Mouse (Mus musculus): Measurements from ENCODE around the gene Hoxa9. TPM values are rescaled to one million over a fixed set of nuclear protein-coding genes. Genes with fewer than 3 reads are reported as not detected.

The Hoxa9 gene
- 58.3 and 63.5 TPM in 2 replicates for polyA plus RNA-seq (2015; fragmentation: Nextera tagmentation; extraction: Ambion mirVana)

DNA sequence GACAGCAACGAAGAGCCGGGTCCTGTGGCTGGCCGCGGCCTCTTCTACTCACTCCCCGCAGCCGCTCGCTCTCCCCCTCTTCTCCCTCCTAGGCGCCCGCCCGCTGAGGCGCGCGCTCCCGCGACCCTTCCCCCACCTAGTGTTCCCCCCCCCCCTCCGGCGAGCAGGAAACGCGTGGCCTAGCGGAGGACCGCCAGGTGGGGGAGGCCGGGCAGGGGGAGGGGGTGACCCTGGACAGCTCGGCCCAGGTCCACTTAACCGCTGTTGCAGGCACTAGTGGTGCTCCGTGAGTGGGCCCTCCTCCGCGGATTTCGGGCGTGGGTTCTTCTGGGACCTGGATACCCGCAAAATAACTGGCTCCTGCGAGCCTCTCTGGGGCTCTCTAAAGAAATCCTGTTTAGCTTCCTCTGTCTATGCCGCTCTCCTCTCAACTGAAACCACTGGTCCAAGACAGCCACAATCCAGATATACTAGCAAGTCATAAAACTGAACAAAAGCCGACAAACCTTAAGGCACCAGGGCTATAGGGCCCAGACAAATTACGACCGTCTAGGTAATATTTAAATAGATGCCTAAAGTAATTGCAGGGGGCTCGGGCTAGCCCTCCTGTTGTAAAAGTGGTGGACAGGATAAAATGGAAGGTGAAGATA, at the start of gene Hoxa9:
Gene Hoxa9 (minus strand): TSS at position 574 of the 650 bp plus-strand sequence.
- peak within 1 kb of the TSS; percentile 100 for H3K9ac ChIP-seq

DNA sequence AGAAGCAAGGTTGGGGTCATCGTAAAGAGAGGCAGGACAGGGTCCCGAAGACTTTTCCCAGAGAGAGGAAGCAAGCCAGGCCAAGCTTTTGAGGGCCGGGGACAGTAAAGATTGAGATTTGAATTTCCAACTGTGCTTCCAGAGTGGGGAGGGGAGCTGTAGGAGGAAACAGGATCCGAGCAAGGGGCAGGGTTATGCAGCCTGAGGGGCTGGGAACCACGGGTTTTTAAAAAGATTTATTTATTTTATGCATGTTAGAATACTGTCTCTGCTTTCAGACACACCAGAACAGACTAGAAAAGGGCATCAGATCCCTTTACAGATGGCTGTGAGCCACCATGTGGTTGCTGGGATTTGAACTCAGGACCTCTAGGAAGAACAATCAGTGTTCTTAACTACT, 46.0 kb upstream of the Hoxa9 start:
- Histone ChIP-seq H3K9ac (no peak overlapping the region), H3K4me1 (peaks cover 50% of the 10 kb centered on the region), H3K27me3 (peaks cover 58% of the 10 kb centered on the region), H3K27ac (no peak overlapping the region), H3K36me3 (no peaks in the 10 kb centered on the region), H3K4me3 (no peak overlapping the region), H3K4me2 (replicated peaks) (0 out of 2 replicates have a peak overlapping the region, but pooled peaks have one; percentile 7), H3K9me3 (no peaks in the 10 kb centered on the region; the same call in 1 of the 2 replicates)
- 4% methylated on average over 5 of the region's 5 CpGs for WGBS
- ATAC-seq (ENCODE audit: low FRiP score, low read depth), result no peak

More for the DNA sequence above, at the start of gene Hoxa9:
- Histone ChIP-seq H3K4me1 (peaks cover 19% of the 10 kb centered on the region), H3K27me3 (no peaks in the 10 kb centered on the region), H3K9me3 (no peaks in the 10 kb centered on the region), H3K36me3 (peaks cover 31% of the 10 kb centered on the region), H3K4me2 (replicated peaks) (peak within 1 kb of the TSS; percentile 89), H3K27ac (peak within 1 kb of the TSS; percentile 100), H3K4me3 (peak within 1 kb of the TSS; percentile 95)
- ATAC-seq (ENCODE audit: low FRiP score, low read depth), result peak; percentile 25; the same call in 1 of the 2 replicates
- under 1% methylated on average over 24 of the region's 36 CpGs for WGBS

DNA sequence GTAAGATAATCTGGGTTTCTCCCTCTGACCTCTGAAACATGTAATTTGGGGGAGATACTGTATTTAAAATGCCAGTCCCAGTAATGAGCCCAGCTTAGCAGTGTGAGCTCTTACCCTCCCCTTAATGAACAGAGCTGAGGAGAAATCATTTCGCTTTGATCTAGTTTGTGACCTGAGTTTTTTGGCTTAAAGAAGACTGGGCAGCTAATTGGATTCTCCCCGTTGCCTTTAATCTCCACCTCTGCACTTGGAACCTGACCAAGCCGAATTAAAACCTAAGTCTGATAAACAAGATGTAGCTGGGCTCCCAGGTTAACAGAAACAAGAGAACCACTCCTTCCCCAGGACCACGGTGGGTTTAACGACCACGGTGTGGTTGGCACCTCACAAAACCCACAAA, 45.5 kb upstream of the Hoxa9 start:
- ATAC-seq (ENCODE audit: low FRiP score, low read depth), result no peak
- Histone ChIP-seq H3K9ac (0 out of 2 replicates have a peak overlapping the region, but pooled peaks have one; percentile 13), H3K4me3 (no peak overlapping the region), H3K36me3 (no peaks in the 10 kb centered on the region), H3K27me3 (peaks cover 63% of the 10 kb centered on the region), H3K4me1 (peaks cover 49% of the 10 kb centered on the region), H3K4me2 (replicated peaks) (0 out of 2 replicates have a peak overlapping the region, but pooled peaks have one; percentile 7), H3K9me3 (no peaks in the 10 kb centered on the region; the same call in 1 of the 2 replicates), H3K27ac (no peak overlapping the region)
- WGBS, result 4% methylated on average over 6 of the region's 6 CpGs

DNA sequence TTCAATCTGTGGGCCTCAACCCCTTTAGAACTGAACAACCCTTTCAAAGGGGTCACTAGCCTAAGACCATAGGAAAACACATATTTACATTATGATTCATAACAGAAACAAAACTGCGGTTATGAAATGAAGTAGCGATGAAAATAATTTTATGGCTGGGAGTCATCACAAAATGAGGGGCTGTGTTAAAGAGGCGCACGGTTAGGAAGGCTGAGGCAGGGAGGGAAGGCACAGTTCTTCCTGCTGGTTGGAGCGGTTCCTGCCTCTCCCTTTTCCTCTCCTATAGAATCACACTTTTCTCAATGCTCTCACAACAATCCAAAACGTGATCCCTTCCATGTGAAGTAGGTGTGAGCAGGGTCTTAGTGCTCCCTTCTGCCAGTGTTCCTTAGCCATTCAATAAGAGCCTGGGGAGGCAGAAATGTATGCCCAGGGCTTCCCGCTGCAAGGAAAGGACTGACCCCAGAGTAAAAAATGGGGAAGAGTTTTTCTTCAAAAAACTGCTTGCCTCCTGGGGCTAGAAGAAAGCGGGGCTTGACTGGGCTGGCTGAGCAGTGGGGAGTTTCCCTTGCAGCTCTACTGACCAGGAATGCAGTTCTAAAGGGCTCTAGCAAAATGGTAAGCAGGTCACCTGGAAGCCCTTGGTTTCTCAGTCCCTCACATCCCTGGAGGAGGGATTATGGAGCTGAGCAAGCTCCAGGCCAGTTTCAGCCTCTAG, 44.8 kb upstream of the Hoxa9 start:
- WGBS, result 22% methylated on average over 8 of the region's 8 CpGs
- Histone ChIP-seq H3K4me1 (peaks cover 50% of the 10 kb centered on the region), H3K27me3 (peaks cover 70% of the 10 kb centered on the region), H3K4me2 (replicated peaks) (no peak overlapping the region), H3K9ac (no peak overlapping the region), H3K27ac (peak overlapping the region; percentile 6; the same call in 1 of the 2 replicates), H3K36me3 (no peaks in the 10 kb centered on the region), H3K4me3 (no peak overlapping the region), H3K9me3 (no peaks in the 10 kb centered on the region; the same call in 1 of the 2 replicates)
- no peak for ATAC-seq (ENCODE audit: low FRiP score, low read depth)

DNA sequence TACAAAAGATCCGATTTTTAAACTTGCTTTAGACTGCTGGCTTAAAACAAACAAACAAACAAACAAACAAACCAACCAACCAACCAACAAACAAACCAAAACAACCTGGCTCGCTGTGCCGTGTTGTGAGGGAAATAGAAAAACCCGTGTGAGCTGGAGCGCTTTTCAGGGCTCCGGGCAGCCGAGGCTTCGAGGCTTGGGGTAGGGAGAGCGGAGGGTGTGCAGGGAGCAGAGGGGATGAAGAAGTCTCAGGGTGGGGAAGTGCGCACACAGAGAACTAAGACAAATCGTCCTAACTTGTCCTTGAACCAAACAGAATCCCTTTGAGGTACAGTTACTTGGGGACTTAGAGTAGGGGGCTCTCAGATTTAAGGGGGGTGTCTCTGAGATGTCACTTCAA, 43.7 kb upstream of the Hoxa9 start:
- no peak overlapping the region for H3K27ac ChIP-seq
- peak overlapping the region; percentile 56 for H3K4me2 ChIP-seq (replicated peaks)
- H3K9me3 ChIP-seq, result no peaks in the 10 kb centered on the region; the same call in 1 of the 2 replicates
- peaks cover 81% of the 10 kb centered on the region for H3K27me3 ChIP-seq
- WGBS, result 16% methylated on average over 11 of the region's 11 CpGs
- H3K9ac ChIP-seq, result peak overlapping the region; percentile 59; the same call in 1 of the 2 replicates
- ATAC-seq (ENCODE audit: low FRiP score, low read depth), result no peak
- H3K4me3 ChIP-seq, result peak overlapping the region; percentile 26; the same call in 1 of the 2 replicates
- H3K36me3 ChIP-seq, result no peaks in the 10 kb centered on the region
- peaks cover 57% of the 10 kb centered on the region for H3K4me1 ChIP-seq

DNA sequence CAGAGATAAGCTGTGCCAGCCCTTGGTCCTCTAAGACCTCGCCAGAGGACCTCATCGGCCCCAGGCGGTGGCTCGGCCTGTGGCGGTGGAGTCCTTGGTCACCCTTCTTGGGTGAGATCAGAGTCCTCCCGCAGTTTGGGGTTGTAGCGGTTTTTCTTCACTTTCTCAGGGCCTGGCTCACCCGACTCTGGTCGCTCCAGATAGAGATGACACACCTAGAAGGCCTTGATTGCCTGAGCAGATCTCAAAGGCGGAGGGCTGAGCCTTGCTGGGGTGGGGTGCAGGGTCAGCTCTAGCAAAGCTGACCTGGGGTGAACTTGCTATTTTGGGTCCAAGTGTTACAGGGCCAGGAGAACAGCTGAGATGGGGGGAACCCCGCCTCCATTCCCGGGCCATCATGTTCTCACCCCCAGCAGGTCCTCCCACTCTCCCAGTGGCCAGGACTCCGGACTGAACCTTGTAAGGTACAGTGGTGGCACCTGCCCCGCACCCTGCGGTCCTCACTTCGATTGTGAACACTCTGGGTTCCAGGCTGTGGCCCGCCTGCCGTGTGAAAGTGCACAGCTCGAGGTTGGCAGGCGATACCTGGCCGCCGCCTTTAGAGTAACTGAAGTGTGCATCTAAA, 42.9 kb upstream of the Hoxa9 start:
- ATAC-seq (ENCODE audit: low FRiP score, low read depth), result no peak; the same call in 1 of the 2 replicates
- Histone ChIP-seq H3K36me3 (no peaks in the 10 kb centered on the region), H3K4me1 (peaks cover 59% of the 10 kb centered on the region), H3K9me3 (no peaks in the 10 kb centered on the region; the same call in 1 of the 2 replicates), H3K4me2 (replicated peaks) (peak overlapping the region; percentile 56), H3K27me3 (peaks cover 87% of the 10 kb centered on the region), H3K9ac (peak overlapping the region; percentile 59), H3K4me3 (peak overlapping the region; percentile 26), H3K27ac (no peak overlapping the region)
- 12% methylated on average over 22 of the region's 22 CpGs for WGBS

DNA sequence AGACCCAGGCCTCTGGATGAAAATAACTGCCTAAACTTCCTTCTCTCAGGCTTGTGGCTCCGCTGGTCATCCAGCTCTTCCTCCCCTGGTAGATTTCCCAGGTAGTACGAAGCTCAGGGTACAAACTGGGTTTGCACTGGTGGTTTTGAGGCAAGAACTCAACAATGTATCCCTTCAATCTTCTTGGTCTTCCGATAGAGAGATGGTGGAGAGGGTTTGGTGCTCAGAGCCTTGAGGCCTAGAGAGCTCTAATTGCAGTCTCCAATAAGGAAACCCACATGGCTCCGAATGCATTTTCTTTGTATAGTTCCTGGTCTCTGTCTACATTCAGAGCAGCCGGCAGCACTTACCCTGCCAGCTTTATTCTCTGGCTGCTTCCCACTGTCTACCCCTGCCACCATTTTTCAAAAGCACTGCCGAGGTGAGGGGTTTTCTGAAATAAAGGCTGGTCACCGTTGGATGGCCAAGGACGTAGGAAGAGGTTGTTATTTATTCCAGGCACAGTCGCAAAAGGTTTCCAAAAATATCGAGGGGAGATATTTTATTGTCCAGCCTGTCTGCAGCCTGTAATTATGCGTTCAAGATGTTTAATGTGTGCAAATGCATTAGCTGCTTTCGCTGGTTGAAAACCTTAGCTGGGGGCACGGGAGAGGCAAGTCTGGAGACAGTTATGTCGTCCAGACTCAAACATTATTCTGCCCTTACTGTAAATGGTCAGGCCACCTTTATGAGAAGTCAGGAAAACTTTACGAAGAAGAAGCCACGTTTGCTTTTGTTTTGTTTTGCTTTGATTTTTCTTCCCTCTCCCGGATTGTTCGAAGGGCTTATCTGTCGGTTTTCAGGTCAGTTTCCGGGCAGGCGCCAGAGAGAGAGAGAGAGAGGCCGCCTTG, 42.1 kb upstream of the Hoxa9 start:
- no peaks in the 10 kb centered on the region for H3K36me3 ChIP-seq
- H3K27ac ChIP-seq, result no peak overlapping the region
- H3K4me2 ChIP-seq (replicated peaks), result peak overlapping the region; percentile 56
- WGBS, result 17% methylated on average over 21 of the region's 22 CpGs
- no peaks in the 10 kb centered on the region for H3K9me3 ChIP-seq
- peak overlapping the region; percentile 26 for H3K4me3 ChIP-seq
- peak overlapping the region; percentile 59; the same call in 1 of the 2 replicates for H3K9ac ChIP-seq
- no peak for ATAC-seq (ENCODE audit: low FRiP score, low read depth)
- peaks cover 94% of the 10 kb centered on the region for H3K27me3 ChIP-seq
- H3K4me1 ChIP-seq, result peaks cover 67% of the 10 kb centered on the region

DNA sequence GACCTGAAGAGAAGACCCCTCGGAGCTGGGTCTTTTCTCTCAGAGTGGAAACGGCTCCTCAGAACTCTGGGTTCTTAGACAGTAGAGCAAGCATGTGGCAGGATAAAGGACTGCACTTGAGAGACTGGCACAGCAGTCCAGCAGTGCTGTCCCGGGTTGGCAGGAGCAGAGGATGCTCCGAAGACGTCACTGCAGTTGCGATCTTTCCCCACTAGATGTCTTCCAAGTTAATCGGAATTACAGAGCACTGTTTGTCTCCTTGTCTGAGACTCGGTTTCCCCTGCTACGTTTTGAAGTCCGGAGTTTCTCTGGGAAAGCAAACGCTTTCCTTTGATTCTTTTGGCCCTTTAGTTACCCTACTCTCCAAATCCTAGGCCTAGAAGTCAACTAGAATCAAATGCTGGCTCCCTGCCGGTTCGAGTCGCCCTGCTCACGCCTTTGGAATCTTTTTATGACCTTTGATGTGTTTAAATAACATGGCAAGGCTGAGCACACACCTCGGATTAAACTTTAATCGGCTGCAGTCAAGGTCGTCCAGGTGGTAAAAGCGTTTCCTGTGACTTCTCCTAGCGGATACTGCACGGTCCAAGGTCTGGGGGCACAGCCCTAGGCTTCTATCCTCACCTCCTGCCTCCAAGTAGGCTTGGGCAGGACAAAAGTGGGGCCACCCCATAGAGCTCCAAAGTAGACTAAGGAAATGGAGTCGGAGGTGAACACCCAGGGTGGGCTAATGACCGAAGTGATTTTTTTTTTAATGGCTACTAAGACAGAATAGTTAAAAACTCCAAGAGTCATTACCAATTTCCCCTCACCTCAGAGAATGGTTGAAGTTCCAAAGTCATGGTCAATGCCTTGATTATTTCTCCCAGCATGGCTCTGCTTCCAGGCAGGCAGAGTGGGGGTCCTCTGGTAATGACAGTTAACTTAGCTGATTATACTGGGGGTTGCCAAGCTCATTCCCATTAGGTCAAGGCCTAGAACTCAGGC, 39.9 kb upstream of the Hoxa9 start:
- peaks cover 78% of the 10 kb centered on the region for H3K27me3 ChIP-seq
- no peak overlapping the region for H3K4me3 ChIP-seq
- no peaks in the 10 kb centered on the region for H3K9me3 ChIP-seq
- peak; percentile 10; the same call in 1 of the 2 replicates for ATAC-seq (ENCODE audit: low FRiP score, low read depth)
- H3K36me3 ChIP-seq, result no peaks in the 10 kb centered on the region
- 4% methylated on average over 23 of the region's 23 CpGs for WGBS
- peak overlapping the region; percentile 45 for H3K4me2 ChIP-seq (replicated peaks)
- H3K27ac ChIP-seq, result no peak overlapping the region
- peaks cover 67% of the 10 kb centered on the region for H3K4me1 ChIP-seq
- no peak overlapping the region for H3K9ac ChIP-seq

DNA sequence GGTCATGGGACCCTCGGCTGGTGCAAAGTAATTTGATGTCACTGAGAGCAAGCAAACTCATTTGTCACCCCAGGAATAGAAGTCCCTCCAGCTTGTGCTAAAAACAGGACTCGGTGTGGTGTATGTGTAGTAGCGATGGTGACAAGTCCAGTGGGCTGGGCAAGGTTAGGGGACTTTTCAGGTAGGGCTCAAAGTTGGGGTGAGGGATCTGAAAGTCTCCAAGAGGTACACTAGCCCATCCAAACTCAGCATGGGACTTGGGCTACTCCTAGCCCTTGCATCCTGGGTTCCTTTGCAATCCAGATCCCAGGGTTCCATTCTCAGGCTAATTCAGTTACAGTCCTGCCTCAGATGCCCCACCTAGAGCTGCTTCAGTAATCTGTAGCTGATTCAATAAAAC, 37.9 kb upstream of the Hoxa9 start:
- Histone ChIP-seq H3K36me3 (no peaks in the 10 kb centered on the region), H3K4me2 (replicated peaks) (peak overlapping the region; percentile 52), H3K4me1 (peaks cover 56% of the 10 kb centered on the region), H3K27me3 (peaks cover 66% of the 10 kb centered on the region), H3K4me3 (no peak overlapping the region), H3K27ac (no peak overlapping the region), H3K9me3 (no peaks in the 10 kb centered on the region), H3K9ac (0 out of 2 replicates have a peak overlapping the region, but pooled peaks have one; percentile 48)
- WGBS, result 22% methylated on average over 3 of the region's 3 CpGs
- no peak for ATAC-seq (ENCODE audit: low FRiP score, low read depth)

DNA sequence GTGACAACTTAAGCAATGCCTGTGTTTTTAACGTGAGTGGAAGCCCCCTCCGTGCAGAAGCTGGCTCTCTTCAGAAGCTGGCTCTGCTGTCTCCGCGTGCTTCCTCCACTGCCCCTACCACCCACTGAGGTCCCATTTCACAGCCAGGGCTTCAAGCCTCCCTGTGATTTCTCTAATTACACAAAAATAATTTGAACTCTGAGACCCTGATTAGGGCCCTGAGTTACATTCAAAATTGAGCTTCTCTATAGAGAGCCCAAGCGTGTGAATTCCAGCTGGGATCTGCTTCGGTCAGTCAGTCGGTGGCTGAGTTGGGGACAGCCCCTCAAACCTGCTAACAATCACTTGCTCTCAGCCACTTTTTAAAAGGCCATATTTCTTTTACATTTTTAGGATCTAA, 37.5 kb upstream of the Hoxa9 start:
- Histone ChIP-seq H3K4me3 (peak overlapping the region; percentile 16), H3K27ac (no peak overlapping the region), H3K9me3 (no peaks in the 10 kb centered on the region), H3K36me3 (no peaks in the 10 kb centered on the region), H3K27me3 (peaks cover 62% of the 10 kb centered on the region), H3K4me1 (peaks cover 52% of the 10 kb centered on the region), H3K4me2 (replicated peaks) (peak overlapping the region; percentile 52), H3K9ac (peak overlapping the region; percentile 48; the same call in 1 of the 2 replicates)
- no peak for ATAC-seq (ENCODE audit: low FRiP score, low read depth)
- WGBS, result 20% methylated on average over 7 of the region's 7 CpGs

Data from limb, embryonic 13.5 days (tissue).